Mouse (Mus musculus) stomach, postnatal 0 days (tissue): Measurements from ENCODE around the gene Kcnj10.

Experiments used
- CTCF ChIP-seq: IDR thresholded peaks from 2 replicates; pipeline ENCODE4 v1.5.1; 2016; ENCODE audit warnings: antibody characterized with exemption, low read depth, mild to moderate bottlenecking, moderate library complexity
- EP300 ChIP-seq: optimal IDR thresholded peaks from 2 replicates; pipeline ENCODE3; 2016; ENCODE audit warnings: antibody characterized with exemption

DNA sequence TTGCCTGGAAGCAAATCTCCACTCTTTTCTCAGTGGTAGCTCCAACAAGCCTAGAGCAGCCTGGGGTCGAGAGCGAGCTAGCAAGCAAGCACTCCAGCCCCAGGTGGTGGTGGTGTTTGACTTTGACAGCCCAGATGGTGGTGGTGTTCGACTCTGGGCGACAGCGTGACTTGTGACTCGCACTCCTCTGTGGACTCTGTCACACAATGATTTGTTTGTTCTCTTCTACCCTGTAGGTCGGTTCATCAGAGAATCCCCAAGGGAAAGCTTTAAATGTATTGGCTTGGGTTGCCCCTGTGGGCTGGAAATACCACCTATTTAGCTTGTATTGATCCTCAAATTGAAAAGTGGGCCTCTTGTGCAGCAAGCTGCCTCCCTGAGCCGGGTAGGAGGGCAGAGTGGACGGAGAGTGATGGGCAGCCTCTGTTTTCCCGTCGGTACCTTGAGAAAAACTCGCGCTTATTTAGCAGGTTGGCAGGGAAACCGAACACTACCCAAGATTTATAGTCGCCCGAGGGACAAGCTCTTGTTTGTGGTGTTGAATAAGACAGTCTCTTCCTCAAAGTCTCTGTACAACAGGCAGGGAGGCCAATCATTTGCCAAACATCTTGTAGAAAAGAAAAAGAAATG, 65.2 kb downstream of the Kcnj10 start:
- TF ChIP-seq CTCF = no peak
- no peak for TF ChIP-seq EP300
